Mouse (Mus musculus): Measurements from ENCODE around the gene Sbno1. TPM values are rescaled to one million over a fixed set of nuclear protein-coding genes. Genes with fewer than 3 reads are reported as not detected.

The Sbno1 gene
- total RNA-seq, 4 experiments from 2014 or later = 86.8 to 120 (median 107) TPM

GRCm38 (mm10) chr5:124330086-124330485 lies 95.7 kb downstream of the Sbno1 start:
- DNase-seq = no peak

- DNase-seq = peak; percentile 99
Measured at GRCm38 (mm10) chr5:124327510-124328364, 98.1 kb downstream of the Sbno1 start, which contains the start of the genes Mphosph9 and 2810006K23Rik. TSS of gene Mphosph9 (minus strand) at chr5:124327972. TSS of gene 2810006K23Rik (plus strand) at chr5:124328089.

- no peak for DNase-seq
Measured at GRCm38 (mm10) chr5:124326829-124327228, 99.0 kb downstream of the Sbno1 start.

Small RNA genes within 50 kb of the gene (microRNA-seq; reads per million reads assigned to microRNA genes)
- gene Gm27486 = 0.18 to 1.3 reads per million in 2 experiments

Other genes starting within 250 kb of the Sbno1 start
- 10 to 100 TPM; 52.7 to 67.0 (median 62.5) TPM for gene Pitpnm2, start 176.2 kb downstream of the Sbno1 start, total RNA-seq (2022)
- 10 to 100 TPM in 2 of 4 experiments, 1 to 10 TPM in 2; 9.3 to 17.8 (median 12.9) TPM for gene Mphosph9, start 98.0 kb downstream of the Sbno1 start, total RNA-seq (2022)
- 10 to 100 TPM; 14.8 to 19.7 (median 15.9) TPM for gene 2810006K23Rik, start 97.9 kb downstream of the Sbno1 start, total RNA-seq (2022)
- gene Cdk2ap1, start 62.9 kb downstream of the Sbno1 start, total RNA-seq (2022) = 100 to 1,000 TPM; 125 to 175 (median 144) TPM
- 100 to 1,000 TPM; 107 to 196 (median 137) TPM for gene Kmt5a, start 13.9 kb upstream of the Sbno1 start, total RNA-seq (2022)
- 10 to 100 TPM; 26.3 to 29.7 (median 29.2) TPM for gene Rilpl2, start 52.4 kb upstream of the Sbno1 start, total RNA-seq (2022)
- 10 to 100 TPM; 17.1 to 23.2 (median 17.5) TPM for gene Snrnp35, start 57.1 kb upstream of the Sbno1 start, total RNA-seq (2022)
- 10 to 100 TPM; 16.1 to 26.7 (median 21.0) TPM for gene Rilpl1, start 105.4 kb upstream of the Sbno1 start, total RNA-seq (2022)
- gene Tmed2, start 114.7 kb upstream of the Sbno1 start, total RNA-seq (2022) = 100 to 1,000 TPM; 179 to 244 (median 222) TPM
- gene Ddx55, start 126.9 kb upstream of the Sbno1 start, total RNA-seq (2022) = 10 to 100 TPM; 13.4 to 28.4 (median 22.0) TPM
- gene Eif2b1, start 153.1 kb upstream of the Sbno1 start, total RNA-seq (2022) = 10 to 100 TPM; 41.9 to 46.9 (median 45.6) TPM
- gene Gtf2h3, start 153.1 kb upstream of the Sbno1 start, total RNA-seq (2022) = 10 to 100 TPM; 30.5 to 50.1 (median 40.8) TPM
- gene Atp6v0a2, start 202.6 kb upstream of the Sbno1 start, total RNA-seq (2022) = 10 to 100 TPM; 81.1 to 95.2 (median 84.6) TPM

Measured in adrenal gland, adult 8-10 months (tissue).